Mouse (Mus musculus): ENCODE results near the gene Map7d1.
"Not testable (repeated sequence)": the region's sequence is repeated elsewhere in the genome, so short reads cannot be mapped to it uniquely, and the experiment has no call there.

Gene Map7d1

GRCm38 (mm10) chr4:126241956-126242355, 14.2 kb downstream of the Map7d1 start:
- no peak for DNase-seq (ENCODE audit: low spot score)

DNA sequence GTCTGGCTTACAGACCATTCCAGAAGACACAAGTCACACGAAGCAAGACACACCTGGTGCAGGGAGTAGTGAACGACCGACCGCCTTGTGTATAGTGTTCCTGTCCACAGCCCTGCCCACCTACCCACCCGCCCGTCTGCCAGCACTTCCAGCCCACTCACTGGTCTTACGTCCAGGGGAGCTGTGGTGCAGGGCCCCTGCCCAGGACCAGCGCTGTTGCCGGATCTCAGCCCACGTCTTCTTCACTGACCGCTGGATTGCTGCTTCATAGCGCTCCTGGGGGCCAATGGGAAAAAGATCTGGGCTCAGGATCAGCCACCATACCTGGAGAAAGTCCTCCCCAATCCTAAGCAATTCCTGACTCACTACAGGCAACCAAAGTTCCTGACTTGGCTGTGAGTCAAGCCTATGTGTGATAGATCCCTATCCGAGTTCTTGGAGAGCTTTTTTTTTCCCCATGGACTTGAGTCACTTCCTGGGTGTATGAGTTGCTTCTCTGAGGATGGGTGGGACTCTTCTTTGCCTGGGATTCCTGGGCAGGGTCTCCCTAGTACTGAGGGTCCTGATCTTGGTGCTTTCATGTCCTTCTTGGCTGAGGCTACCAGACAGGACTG, 16.2 kb downstream of the Map7d1 start:
- no peak for DNase-seq (ENCODE audit: low spot score)

DNA sequence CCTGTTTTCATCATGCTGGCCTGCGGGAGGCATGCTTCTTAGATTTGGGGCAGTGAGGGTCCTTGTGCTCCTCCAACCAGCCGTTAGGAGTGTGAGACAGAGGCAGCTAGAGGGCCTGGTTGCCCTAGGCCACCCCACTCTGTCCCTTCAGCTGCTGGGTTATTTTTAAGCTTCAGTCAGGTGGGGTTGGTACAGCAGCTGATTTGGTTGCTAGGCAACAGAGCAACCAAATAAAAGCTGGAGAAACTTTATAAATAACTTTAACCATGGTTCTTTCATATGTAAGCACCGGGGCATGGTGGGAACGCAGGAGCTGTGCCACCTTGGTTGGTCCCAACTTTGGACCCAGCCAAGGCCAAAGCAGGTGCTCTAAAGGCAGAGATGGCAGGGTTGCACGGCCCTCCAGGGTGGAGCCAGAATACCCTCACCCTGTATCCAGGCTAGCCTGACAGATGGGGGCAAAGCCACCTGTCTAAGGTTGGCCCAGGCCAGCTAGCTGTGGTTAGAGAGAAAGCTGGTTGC, 18.4 kb downstream of the Map7d1 start:
- DNase-seq (ENCODE audit: low spot score): no peak

- no peak for DNase-seq (ENCODE audit: low spot score)
These were observed 19.5 kb downstream of the Map7d1 start for GRCm38 (mm10) chr4:126236467-126237280.

GRCm38 (mm10) chr4:126235191-126235590, 21.0 kb downstream of the Map7d1 start:
- DNase-seq (ENCODE audit: low spot score): no peak

DNA sequence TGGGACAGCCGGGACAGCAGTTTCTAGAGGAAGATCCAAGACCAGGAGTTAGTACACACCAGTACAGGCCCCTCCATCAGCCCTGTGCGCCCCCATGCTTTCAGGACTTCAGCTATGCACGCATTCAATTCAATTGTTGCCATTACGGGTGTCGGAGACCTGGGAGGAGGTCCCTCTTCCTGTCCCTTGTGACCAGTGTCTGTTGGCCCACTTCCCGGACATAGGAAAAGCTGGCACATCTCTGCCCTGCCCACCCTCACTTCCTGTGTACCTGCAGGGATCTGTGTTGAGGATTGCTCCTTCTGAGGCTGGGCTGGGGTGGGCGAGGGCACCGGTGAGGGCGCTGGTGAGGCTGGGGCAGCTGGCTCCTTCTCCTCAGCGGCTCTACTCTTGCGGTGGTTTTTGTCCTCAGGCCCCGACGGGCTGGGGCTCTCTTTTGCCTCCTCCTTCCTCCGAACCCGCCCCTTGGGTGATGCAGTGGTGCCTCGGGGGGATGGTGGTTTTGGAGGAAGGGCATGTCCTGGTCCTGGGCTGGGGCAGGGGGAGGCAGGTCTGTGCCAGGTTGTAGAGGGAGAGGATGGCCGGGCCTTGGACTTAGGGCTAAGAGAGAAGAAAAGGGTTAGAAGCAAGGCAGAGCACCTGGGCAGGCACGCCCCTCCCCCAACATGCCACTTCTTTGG, 21.5 kb downstream of the Map7d1 start:
- no peak for DNase-seq (ENCODE audit: low spot score)

DNA sequence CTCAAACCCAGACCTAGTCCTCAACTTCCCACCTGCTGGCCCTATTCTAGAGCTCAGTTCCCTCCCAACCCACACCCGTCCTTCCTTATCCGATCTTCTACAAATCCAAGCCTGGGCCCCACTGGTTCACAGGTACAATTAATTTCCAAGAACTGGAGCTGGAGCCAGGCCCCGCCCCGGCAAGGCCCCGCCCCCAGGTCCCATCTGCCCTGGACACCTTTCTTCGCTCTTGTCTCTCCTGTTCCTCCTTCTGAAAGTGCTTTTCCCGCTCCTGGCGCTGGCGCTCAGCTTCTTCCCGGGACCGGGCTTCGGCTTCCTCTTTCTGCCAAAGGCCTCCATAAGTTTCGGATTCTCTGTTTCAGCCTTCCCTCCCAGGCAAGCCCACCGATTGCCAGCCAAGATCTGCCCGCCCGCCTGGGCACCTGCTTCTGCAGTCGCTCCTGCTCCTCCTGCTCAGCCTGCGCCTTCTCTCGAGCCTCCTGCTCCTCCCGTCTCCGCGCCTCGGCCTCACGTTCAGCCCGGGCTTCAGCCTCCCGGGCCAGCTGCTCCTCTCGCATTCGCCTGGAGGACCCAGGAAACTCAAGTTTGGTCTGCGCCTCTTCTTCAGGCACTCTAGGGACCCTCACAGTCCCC, 22.4 kb downstream of the Map7d1 start:
- no peak for DNase-seq (ENCODE audit: low spot score)

GRCm38 (mm10) chr4:126229900-126230299, 26.2 kb downstream of the Map7d1 start:
- no peak for DNase-seq (ENCODE audit: low spot score)

DNA sequence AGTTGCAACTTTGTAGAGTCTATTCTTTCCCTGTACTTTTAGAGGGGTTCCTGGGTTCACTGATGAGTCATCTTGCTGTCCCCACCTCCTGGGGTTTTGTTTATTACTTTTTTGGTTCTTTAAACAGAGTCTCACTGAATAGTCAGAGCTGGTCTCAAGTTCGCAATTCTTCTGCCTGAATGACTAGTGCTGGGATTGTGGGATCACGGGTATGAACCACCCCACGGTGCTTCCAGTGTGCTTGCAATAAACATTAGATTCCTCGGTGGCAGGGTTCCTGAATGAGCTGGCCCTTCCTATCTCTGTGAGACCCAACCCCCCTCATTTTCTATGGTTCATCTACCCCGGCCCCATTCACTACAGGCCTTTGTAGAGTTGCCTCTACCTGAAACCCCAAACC, 28.0 kb downstream of the Map7d1 start:
- no peak for DNase-seq (ENCODE audit: low spot score)

DNA sequence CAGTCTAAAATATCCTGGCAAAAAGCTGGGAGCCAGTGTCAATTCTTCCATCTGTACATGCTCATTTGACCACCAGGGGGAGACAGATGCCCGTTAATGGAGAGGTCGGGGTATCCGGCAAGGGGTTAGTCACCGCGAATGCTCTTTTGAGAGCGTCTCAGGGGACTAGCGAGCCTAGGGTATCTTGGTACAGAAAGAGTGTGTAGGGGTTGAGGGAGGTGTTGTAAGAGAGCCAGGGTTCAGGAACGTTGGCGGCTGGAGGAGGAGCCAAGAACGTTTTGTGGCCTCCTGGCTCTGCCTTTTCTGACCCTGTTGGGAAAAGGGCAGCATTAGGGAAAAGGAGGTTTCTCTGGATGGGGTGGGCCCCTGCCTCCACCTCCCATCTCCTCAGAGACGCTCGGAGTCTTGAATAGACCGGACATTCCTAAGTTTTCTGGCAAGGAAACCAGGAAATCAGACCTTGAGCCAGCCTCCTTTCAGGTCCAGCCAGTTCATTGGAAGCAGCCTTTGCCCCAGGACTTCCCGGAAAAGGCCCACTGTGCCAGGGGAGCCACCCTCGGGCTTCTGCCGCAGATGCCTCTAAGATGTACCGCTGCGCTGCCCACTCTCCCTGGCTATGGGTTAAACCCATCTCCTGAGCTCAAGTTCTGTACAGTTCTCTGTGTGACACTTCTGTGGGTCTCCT, 28.9 kb downstream of the Map7d1 start:
- DNase-seq (ENCODE audit: low spot score): peak; percentile 77

- DNase-seq (ENCODE audit: low spot score): no peak
These were observed 29.5 kb downstream of the Map7d1 start for GRCm38 (mm10) chr4:126226640-126227039.

- DNase-seq (ENCODE audit: low spot score): no peak
These were observed 33.5 kb downstream of the Map7d1 start for GRCm38 (mm10) chr4:126222631-126223030.

DNA sequence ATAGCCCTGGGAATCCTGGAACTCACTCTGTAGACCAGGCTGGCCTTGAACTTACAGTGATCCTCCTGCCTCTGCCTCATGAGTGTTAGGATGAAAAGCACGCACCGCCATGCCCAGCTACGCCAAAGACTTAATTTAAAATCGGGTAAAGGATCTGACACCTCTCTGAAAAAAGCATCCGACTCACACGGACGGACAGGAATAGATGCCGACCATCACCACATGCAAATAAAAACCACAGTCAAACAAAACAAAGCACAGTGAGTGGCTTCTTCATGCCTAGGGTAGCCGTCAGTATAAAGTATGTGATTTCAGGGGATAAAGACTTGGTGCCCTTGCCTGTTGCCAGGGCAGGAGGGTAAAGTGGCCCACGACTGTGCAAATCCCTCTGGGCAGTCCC, 36.1 kb downstream of the Map7d1 start:
- no peak for DNase-seq (ENCODE audit: low spot score)

DNA sequence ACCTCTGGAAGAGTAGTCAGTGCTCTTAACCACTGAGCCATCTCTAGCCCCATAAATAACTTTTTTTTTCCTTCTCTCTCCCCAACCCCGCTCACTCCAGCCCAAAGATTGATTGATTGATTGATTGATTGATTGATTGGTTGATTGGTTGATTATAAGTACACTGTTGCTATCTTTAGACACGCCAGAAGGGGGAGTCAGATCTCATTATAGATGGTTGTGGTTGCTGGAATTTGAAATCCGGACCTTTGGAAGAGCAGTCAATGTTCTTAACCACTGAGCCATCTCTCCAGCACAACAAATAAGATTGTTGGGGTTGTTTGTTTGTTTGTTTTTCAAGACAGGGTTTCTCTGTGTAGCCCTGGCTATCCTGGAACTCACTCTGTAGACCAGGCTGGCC, 36.6 kb downstream of the Map7d1 start:
- not testable (repeated sequence) for DNase-seq (ENCODE audit: low spot score)

- DNase-seq (ENCODE audit: low spot score): no peak
These were observed 38.4 kb downstream of the Map7d1 start for GRCm38 (mm10) chr4:126217771-126218170.

GRCm38 (mm10) chr4:126207081-126207480, 49.1 kb downstream of the Map7d1 start:
- DNase-seq (ENCODE audit: low spot score): no peak

- no peak for DNase-seq (ENCODE audit: low spot score)
These were observed 50.8 kb downstream of the Map7d1 start for GRCm38 (mm10) chr4:126205386-126205785.

DNA sequence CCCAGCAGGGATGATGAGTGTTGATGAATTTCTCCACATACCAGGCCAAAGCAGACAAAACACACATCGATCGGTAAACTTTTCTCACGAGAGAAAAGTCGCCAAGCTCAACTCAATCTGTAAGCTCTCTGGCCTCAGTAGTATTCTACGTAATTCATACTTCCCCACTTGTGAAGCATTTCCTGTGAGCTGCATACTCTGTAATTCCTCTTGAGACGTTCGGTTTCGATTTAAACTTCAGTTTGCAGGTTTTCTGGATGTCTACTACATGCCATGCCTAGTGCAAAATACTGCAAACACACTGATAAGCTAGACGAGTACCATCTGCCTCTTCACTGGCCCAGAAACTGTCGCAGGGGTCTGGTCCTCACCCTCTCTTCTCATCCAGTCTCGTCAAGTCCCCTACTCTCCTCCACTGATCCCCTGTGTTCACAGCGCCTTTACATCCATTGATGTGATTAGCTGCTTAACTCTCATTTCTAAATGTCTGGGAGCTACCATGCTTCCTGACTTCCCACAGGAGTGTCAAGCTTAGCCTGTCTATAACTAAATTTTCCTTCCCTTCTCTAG, 51.4 kb downstream of the Map7d1 start:
- DNase-seq (ENCODE audit: low spot score): no peak

DNA sequence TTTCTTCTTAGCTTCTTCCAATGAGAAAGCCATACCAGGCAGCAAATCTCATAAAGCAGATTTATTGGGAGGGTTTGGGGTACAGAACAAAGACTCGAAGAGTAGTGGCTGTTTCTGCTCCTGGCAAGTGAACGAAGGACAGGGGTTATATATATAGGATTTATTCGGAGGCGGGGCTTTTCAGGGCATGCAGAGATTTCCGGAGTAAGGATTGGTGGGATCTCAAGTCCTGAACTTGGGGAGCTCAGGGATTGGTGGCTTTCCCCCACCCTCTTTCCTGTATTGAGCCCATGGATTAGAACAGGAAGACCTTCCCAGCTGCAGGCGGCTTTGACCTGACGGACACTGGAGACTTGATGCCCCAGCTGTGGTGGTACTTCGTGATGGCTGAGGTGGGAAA, 52.1 kb downstream of the Map7d1 start:
- DNase-seq (ENCODE audit: low spot score): no peak

DNA sequence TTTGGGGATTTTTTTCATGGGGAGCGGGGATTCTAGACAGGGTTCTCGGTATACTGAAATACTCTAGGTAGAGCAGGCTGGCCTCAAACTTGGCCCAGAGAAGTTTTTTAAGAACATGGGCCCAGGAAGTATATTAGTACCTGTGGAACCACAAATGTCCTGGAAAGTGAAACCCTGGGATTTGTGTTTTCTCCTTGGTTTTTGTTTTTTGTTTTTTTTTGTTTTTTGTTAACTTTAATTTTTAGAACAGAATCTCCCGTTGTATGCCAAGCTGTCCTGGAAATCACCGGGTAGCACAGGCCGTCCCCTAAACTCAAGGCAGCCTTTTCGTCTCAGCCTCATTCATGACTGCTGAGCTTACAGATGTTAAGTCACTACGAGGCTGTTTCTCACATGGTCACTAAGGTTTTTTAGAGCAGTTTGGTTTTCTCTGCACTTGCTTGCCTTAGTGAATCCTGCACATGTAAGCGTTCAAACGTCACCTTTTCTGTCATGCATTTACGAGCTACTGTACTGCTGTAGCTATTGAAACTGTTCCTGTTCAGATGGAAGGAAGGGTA, 52.7 kb downstream of the Map7d1 start:
- no peak for DNase-seq (ENCODE audit: low spot score)

Measured in left cerebral cortex, adult 11 months (tissue).